Mouse (Mus musculus): ENCODE results near the gene Slc39a11. TPM values are rescaled to one million over a fixed set of nuclear protein-coding genes. Genes with fewer than 3 reads are reported as not detected.

Slc39a11 gene
- polyA plus RNA-seq, 1 experiment from 2014 or later = 15.7 TPM

- DNase-seq (ENCODE audit: low spot score) = no peak
- Histone ChIP-seq H3K27me3 (ENCODE audit: low read depth, poor library complexity, severe bottlenecking) (no peaks in the 10 kb centered on the region), H3K4me3 (no peak overlapping the region), H3K4me1 (peaks cover 5% of the 10 kb centered on the region; the same call in 1 of the 2 replicates), H3K9me3 (replicated peaks) (no peaks in the 10 kb centered on the region), H3K27ac (no peak overlapping the region), H3K36me3 (no peaks in the 10 kb centered on the region)
- WGBS = 94% methylated on average over 4 of the region's 4 CpGs
These were observed 242.4 kb downstream of the Slc39a11 start for GRCm38 (mm10) chr11:113407474-113407873.

- Histone ChIP-seq H3K27ac (no peak overlapping the region), H3K4me3 (no peak overlapping the region), H3K27me3 (ENCODE audit: low read depth, poor library complexity, severe bottlenecking) (no peaks in the 10 kb centered on the region), H3K36me3 (0 out of 2 replicates have a peak, but pooled peaks cover 2% of the 10 kb centered on the region), H3K9me3 (replicated peaks) (0 out of 2 replicates have a peak, but pooled peaks cover 4% of the 10 kb centered on the region), H3K4me1 (peaks cover 10% of the 10 kb centered on the region)
- DNase-seq (ENCODE audit: low spot score) = no peak
- 93% methylated on average over 4 of the region's 4 CpGs for WGBS
These were observed 249.0 kb downstream of the Slc39a11 start for GRCm38 (mm10) chr11:113400868-113401267.

- H3K4me3 ChIP-seq = no peak overlapping the region
- WGBS = 90% methylated on average over 11 of the region's 11 CpGs
These were observed 250.3 kb downstream of the Slc39a11 start for GRCm38 (mm10) chr11:113399601-113400000.

GRCm38 (mm10) chr11:113397394-113397793, 252.5 kb downstream of the Slc39a11 start:
- Histone ChIP-seq H3K4me1 (peaks cover 14% of the 10 kb centered on the region), H3K9me3 (replicated peaks) (0 out of 2 replicates have a peak, but pooled peaks cover 4% of the 10 kb centered on the region), H3K36me3 (0 out of 2 replicates have a peak, but pooled peaks cover 2% of the 10 kb centered on the region), H3K27ac (no peak overlapping the region), H3K27me3 (ENCODE audit: low read depth, poor library complexity, severe bottlenecking) (no peaks in the 10 kb centered on the region), H3K4me3 (no peak overlapping the region)
- DNase-seq (ENCODE audit: low spot score) = no peak
- WGBS = 65% methylated on average over 1 of the region's 1 CpGs

More at GRCm38 (mm10) chr11:113399601-113400000, 250.3 kb downstream of the Slc39a11 start:
- Histone ChIP-seq H3K9me3 (replicated peaks) (0 out of 2 replicates have a peak, but pooled peaks cover 4% of the 10 kb centered on the region), H3K27ac (no peak overlapping the region), H3K27me3 (ENCODE audit: low read depth, poor library complexity, severe bottlenecking) (no peaks in the 10 kb centered on the region), H3K4me1 (peaks cover 14% of the 10 kb centered on the region), H3K36me3 (0 out of 2 replicates have a peak, but pooled peaks cover 2% of the 10 kb centered on the region)
- no peak for DNase-seq (ENCODE audit: low spot score)

GRCm38 (mm10) chr11:113393366-113394150, 256.3 kb downstream of the Slc39a11 start:
- Histone ChIP-seq H3K4me1 (peaks cover 46% of the 10 kb centered on the region), H3K27me3 (ENCODE audit: low read depth, poor library complexity, severe bottlenecking) (no peaks in the 10 kb centered on the region), H3K4me3 (no peak overlapping the region), H3K27ac (no peak overlapping the region), H3K36me3 (0 out of 2 replicates have a peak, but pooled peaks cover 2% of the 10 kb centered on the region), H3K9me3 (replicated peaks) (0 out of 2 replicates have a peak, but pooled peaks cover 4% of the 10 kb centered on the region)
- 83% methylated on average over 23 of the region's 23 CpGs for WGBS
- DNase-seq (ENCODE audit: low spot score) = no peak

GRCm38 (mm10) chr11:113391664-113392063, 258.2 kb downstream of the Slc39a11 start:
- DNase-seq (ENCODE audit: low spot score) = no peak
- H3K27me3 ChIP-seq (ENCODE audit: low read depth, poor library complexity, severe bottlenecking) = no peaks in the 10 kb centered on the region
- H3K4me3 ChIP-seq = no peak overlapping the region
- 94% methylated on average over 12 of the region's 12 CpGs for WGBS
- H3K4me1 ChIP-seq = peaks cover 45% of the 10 kb centered on the region
- H3K27ac ChIP-seq = 0 out of 2 replicates have a peak overlapping the region, but pooled peaks have one; percentile 17
- H3K36me3 ChIP-seq = no peaks in the 10 kb centered on the region
- no peaks in the 10 kb centered on the region for H3K9me3 ChIP-seq (replicated peaks)

- no peaks in the 10 kb centered on the region for H3K36me3 ChIP-seq
- H3K4me3 ChIP-seq = no peak overlapping the region
- H3K27ac ChIP-seq = peak overlapping the region; percentile 2; the same call in 1 of the 2 replicates
- H3K27me3 ChIP-seq (ENCODE audit: low read depth, poor library complexity, severe bottlenecking) = no peaks in the 10 kb centered on the region
- no peaks in the 10 kb centered on the region for H3K9me3 ChIP-seq (replicated peaks)
- no peak for DNase-seq (ENCODE audit: low spot score)
- H3K4me1 ChIP-seq = peaks cover 35% of the 10 kb centered on the region
- WGBS = 40% methylated on average over 6 of the region's 6 CpGs
These were observed 260.2 kb downstream of the Slc39a11 start for GRCm38 (mm10) chr11:113389637-113390036.

GRCm38 (mm10) chr11:113382674-113383571, 267.0 kb downstream of the Slc39a11 start:
- H3K9me3 ChIP-seq (replicated peaks) = no peaks in the 10 kb centered on the region
- WGBS = 36% methylated on average over 10 of the region's 10 CpGs
- H3K4me3 ChIP-seq = no peak overlapping the region
- H3K36me3 ChIP-seq = no peaks in the 10 kb centered on the region
- peak overlapping the region; percentile 56; the same call in 1 of the 2 replicates for H3K27ac ChIP-seq
- no peak for DNase-seq (ENCODE audit: low spot score)
- peaks cover 52% of the 10 kb centered on the region for H3K4me1 ChIP-seq
- no peaks in the 10 kb centered on the region for H3K27me3 ChIP-seq (ENCODE audit: low read depth, poor library complexity, severe bottlenecking)

- no peak overlapping the region for H3K27ac ChIP-seq
- no peaks in the 10 kb centered on the region for H3K9me3 ChIP-seq (replicated peaks)
- 48% methylated on average over 8 of the region's 8 CpGs for WGBS
- H3K36me3 ChIP-seq = no peaks in the 10 kb centered on the region
- H3K4me1 ChIP-seq = peaks cover 58% of the 10 kb centered on the region
- H3K27me3 ChIP-seq (ENCODE audit: low read depth, poor library complexity, severe bottlenecking) = no peaks in the 10 kb centered on the region
- no peak overlapping the region for H3K4me3 ChIP-seq
- DNase-seq (ENCODE audit: low spot score) = no peak
These were observed 268.3 kb downstream of the Slc39a11 start for GRCm38 (mm10) chr11:113381550-113381949.

GRCm38 (mm10) chr11:113378867-113379266, 271.0 kb downstream of the Slc39a11 start:
- Histone ChIP-seq H3K9me3 (replicated peaks) (no peaks in the 10 kb centered on the region), H3K27me3 (ENCODE audit: low read depth, poor library complexity, severe bottlenecking) (no peaks in the 10 kb centered on the region), H3K4me1 (peaks cover 58% of the 10 kb centered on the region), H3K27ac (peak overlapping the region; percentile 56; the same call in 1 of the 2 replicates), H3K36me3 (no peaks in the 10 kb centered on the region), H3K4me3 (no peak overlapping the region)
- WGBS = 75% methylated on average over 9 of the region's 9 CpGs
- DNase-seq (ENCODE audit: low spot score) = no peak

- Histone ChIP-seq H3K9me3 (replicated peaks) (no peaks in the 10 kb centered on the region), H3K4me1 (peaks cover 34% of the 10 kb centered on the region), H3K27me3 (ENCODE audit: low read depth, poor library complexity, severe bottlenecking) (no peaks in the 10 kb centered on the region), H3K27ac (no peak overlapping the region), H3K36me3 (0 out of 2 replicates have a peak, but pooled peaks cover 2% of the 10 kb centered on the region), H3K4me3 (no peak overlapping the region)
- no peak for DNase-seq (ENCODE audit: low spot score)
- 85% methylated on average over 9 of the region's 9 CpGs for WGBS
These were observed 273.8 kb downstream of the Slc39a11 start for GRCm38 (mm10) chr11:113376066-113376465.

GRCm38 (mm10) chr11:113373926-113374325, 276.0 kb downstream of the Slc39a11 start:
- WGBS = 92% methylated on average over 10 of the region's 10 CpGs
- Histone ChIP-seq H3K27ac (no peak overlapping the region), H3K27me3 (ENCODE audit: low read depth, poor library complexity, severe bottlenecking) (no peaks in the 10 kb centered on the region), H3K36me3 (0 out of 2 replicates have a peak, but pooled peaks cover 2% of the 10 kb centered on the region), H3K4me1 (peaks cover 18% of the 10 kb centered on the region), H3K9me3 (replicated peaks) (no peaks in the 10 kb centered on the region), H3K4me3 (no peak overlapping the region)
- DNase-seq (ENCODE audit: low spot score) = no peak

Data from limb, embryonic 10.5 days (tissue).